Mouse (Mus musculus) MEL (cell line): Measurements from ENCODE around the gene Gtf2h1.
A peak's percentile ranks its signal among the peaks of the same experiment; 100 is the strongest.

ENCODE experiments used
- BHLHE40 ChIP-seq: IDR thresholded peaks from 2 replicates; pipeline ENCODE4 v1.6.1; 2012; ENCODE audit warnings: low read depth, mild to moderate bottlenecking, inconsistent platforms, low read length, improper control_type of control experiment, borderline replicate concordance
- CTCF ChIP-seq, 3 experiments: IDR thresholded peaks in 2 of 3; conservative IDR thresholded peaks in 1 of 3; 2 replicates each; pipeline ENCODE4 v1.5.1; 2011 to 2012; ENCODE audit warnings: low read length in 3 of 3, low read depth in 2 of 3, mild to moderate bottlenecking in 2 of 3, improper control_type of control experiment in 1 of 3, inconsistent platforms in 1 of 3, mixed read lengths in 1 of 3, moderate library complexity in 1 of 3; ENCODE audit not compliant: control insufficient read depth in 1 of 3, insufficient read depth in 1 of 3, poor library complexity in 1 of 3, severe bottlenecking in 1 of 3
- E2F4 ChIP-seq: IDR thresholded peaks from 2 replicates; pipeline ENCODE4 v1.6.1; 2011; ENCODE audit warnings: low read depth, low read length, improper control_type of control experiment, borderline replicate concordance
- MAX ChIP-seq: IDR thresholded peaks from 2 replicates; pipeline ENCODE4 v1.6.1; 2011; ENCODE audit warnings: low read length, improper control_type of control experiment
- MEF2A ChIP-seq: IDR thresholded peaks from 2 replicates; pipeline ENCODE4 v1.6.1; 2014; ENCODE audit warnings: low read depth, mild to moderate bottlenecking, inconsistent platforms, low read length, improper control_type of control experiment; ENCODE audit not compliant: poor library complexity, insufficient replicate concordance, severe bottlenecking; ENCODE audit errors: extremely low read depth
- MYB ChIP-seq: IDR thresholded peaks from 2 replicates; pipeline ENCODE4 v1.6.1; 2011; ENCODE audit warnings: mild to moderate bottlenecking, low read depth, low read length, improper control_type of control experiment
- POLR2A ChIP-seq, 2 experiments: IDR thresholded peaks; 2 replicates each; pipeline ENCODE4 v1.6.1; 2011 to 2012; ENCODE audit warnings: low read length in 2 of 2, mild to moderate bottlenecking in 2 of 2, control low read depth in 1 of 2, improper control_type of control experiment in 1 of 2, low read depth in 1 of 2, moderate library complexity in 1 of 2; ENCODE audit not compliant: control insufficient read depth in 1 of 2, insufficient read depth in 1 of 2, poor library complexity in 1 of 2
- RCOR1 ChIP-seq: IDR thresholded peaks from 2 replicates; pipeline ENCODE4 v1.6.1; 2012; ENCODE audit warnings: low read depth, mild to moderate bottlenecking, inconsistent platforms, low read length, improper control_type of control experiment
- SMC3 ChIP-seq: IDR thresholded peaks from 2 replicates; pipeline ENCODE4 v1.6.1; 2011; ENCODE audit warnings: low read depth, low read length, improper control_type of control experiment
- USF1 ChIP-seq: IDR thresholded peaks from 2 replicates; pipeline ENCODE4 v1.6.1; 2014; ENCODE audit warnings: low read depth, mild to moderate bottlenecking, inconsistent platforms, low read length, improper control_type of control experiment, moderate library complexity

- TF ChIP-seq MAX (no peak), USF1 (no peak), CTCF (IDR thresholded peaks at IDR 0.05 in 2 of 3, conservative IDR thresholded peaks at IDR 0.05 in 1 of 3; ENCODE audit: control insufficient read depth in 1 of 3, insufficient read depth in 1 of 3, low read depth in 2 of 3, low read length in 3 of 3, poor library complexity in 1 of 3, severe bottlenecking in 1 of 3) (peak in 1 of 3 experiments; percentile 16; a peak in 1 of 6 replicates), BHLHE40 (no peak), POLR2A (IDR thresholded peaks at IDR 0.05; ENCODE audit: control insufficient read depth in 1 of 2, insufficient read depth in 1 of 2, low read depth in 1 of 2, low read length in 2 of 2, poor library complexity in 1 of 2) (no peak), MYB (no peak), SMC3 (no peak), MEF2A (no peak), E2F4 (no peak), RCOR1 (no peak)
These were observed 27.5 kb upstream of the Gtf2h1 start for GRCm38 (mm10) chr7:46768451-46768850.
